Mouse (Mus musculus): ENCODE results near the gene Dusp16.

- TF ChIP-seq CTCF (IDR thresholded peaks at IDR 0.05; ENCODE audit: low read depth) (no peak), EP300 (optimal IDR thresholded peaks at IDR 0.05) (no peak)
Measured at GRCm38 (mm10) chr6:134696554-134696953, 95.9 kb downstream of the Dusp16 start.

Measured in stomach, postnatal 0 days (tissue).